Mouse (Mus musculus): ENCODE results near the gene Polr2e.

The Polr2e gene

GRCm38 (mm10) chr10:80015583-80015982, 24.0 kb downstream of the Polr2e start:
- no peak for DNase-seq

- no peak for DNase-seq
These were observed 24.9 kb downstream of the Polr2e start for GRCm38 (mm10) chr10:80014484-80015290.

- no peak for DNase-seq
These were observed 26.0 kb downstream of the Polr2e start for GRCm38 (mm10) chr10:80013609-80014008.

GRCm38 (mm10) chr10:80011740-80012139, 27.9 kb downstream of the Polr2e start:
- DNase-seq: no peak

GRCm38 (mm10) chr10:80004233-80004705, 35.3 kb downstream of the Polr2e start:
- DNase-seq: no peak

- no peak for DNase-seq
These were observed 36.0 kb downstream of the Polr2e start for GRCm38 (mm10) chr10:80003374-80004232.

- DNase-seq: no peak
These were observed 36.8 kb downstream of the Polr2e start for GRCm38 (mm10) chr10:80002829-80003228.

GRCm38 (mm10) chr10:80001945-80002344, 37.6 kb downstream of the Polr2e start:
- DNase-seq: no peak

- DNase-seq: no peak
These were observed 41.8 kb downstream of the Polr2e start for GRCm38 (mm10) chr10:79997819-79998218.

GRCm38 (mm10) chr10:79997034-79997760, 42.4 kb downstream of the Polr2e start:
- DNase-seq: peak; percentile 73

- DNase-seq: peak; percentile 93
These were observed 43.1 kb downstream of the Polr2e start, which contains the start of gene Abca7 for GRCm38 (mm10) chr10:79996272-79997033. Abca7 (plus strand) TSS chr10:79996494.

GRCm38 (mm10) chr10:79995636-79996035, 44.0 kb downstream of the Polr2e start:
- no peak for DNase-seq

- DNase-seq: no peak
These were observed 45.0 kb downstream of the Polr2e start for GRCm38 (mm10) chr10:79994397-79995115.

GRCm38 (mm10) chr10:79991548-79991947, 48.0 kb downstream of the Polr2e start:
- DNase-seq: no peak

GRCm38 (mm10) chr10:79991099-79991498, 48.5 kb downstream of the Polr2e start:
- no peak for DNase-seq

GRCm38 (mm10) chr10:79989870-79990269, 49.7 kb downstream of the Polr2e start:
- no peak for DNase-seq

- no peak for DNase-seq
These were observed 50.3 kb downstream of the Polr2e start for GRCm38 (mm10) chr10:79989272-79989786.

GRCm38 (mm10) chr10:79988506-79989271, 50.9 kb downstream of the Polr2e start, which contains the start of gene Cnn2:
Cnn2 (plus strand) TSS chr10:79988584.
- no peak for DNase-seq

- DNase-seq: no peak
These were observed 51.7 kb downstream of the Polr2e start for GRCm38 (mm10) chr10:79987771-79988505.

GRCm38 (mm10) chr10:79986963-79987362, 52.6 kb downstream of the Polr2e start:
- DNase-seq: peak; percentile 72

Data from right cerebral cortex, postnatal 25 days (tissue).